Mouse (Mus musculus): ENCODE data around the gene Gm9602. TPM values are rescaled to one million over a fixed set of nuclear protein-coding genes. Genes with fewer than 3 reads are reported as not detected.

Gm9602 gene
- polyA plus RNA-seq (2012; rRNA removed) = not detected in 2 replicates

DNA sequence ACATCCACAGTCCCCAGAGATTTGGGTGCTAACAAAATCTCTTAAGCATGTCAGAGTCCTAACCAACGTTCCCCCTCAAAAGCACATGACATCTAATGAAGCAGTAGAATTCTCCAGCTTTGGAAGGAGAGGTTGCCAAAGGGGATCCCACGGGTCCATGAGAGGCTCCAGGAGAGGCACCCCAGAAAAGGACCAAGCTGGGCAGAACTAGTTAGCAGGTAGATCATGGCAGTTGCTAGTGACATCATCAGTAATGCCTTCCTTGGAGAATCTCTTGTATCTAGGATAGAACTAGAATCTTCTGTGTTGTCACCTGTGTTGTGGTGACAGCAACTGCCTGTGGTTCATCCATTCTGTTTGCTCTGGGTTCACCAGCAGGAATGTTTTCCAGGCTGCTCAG is at the start of gene Gm9602:
Gene Gm9602 (plus strand): TSS at position 301 of the 400 bp plus-strand sequence.

Other genes with a start within 250 kb of the Gm9602 start
- not detected in 2 replicates for gene Gm3047, start 220.9 kb upstream of the Gm9602 start, polyA plus RNA-seq (2012; rRNA removed)
- not detected in 2 replicates for gene Gm8159, start 144.0 kb upstream of the Gm9602 start, polyA plus RNA-seq (2012; rRNA removed)
- gene Gm3239, start 112.1 kb upstream of the Gm9602 start, polyA plus RNA-seq (2012; rRNA removed) = not detected in 2 replicates
- gene Gm7876, start 67.1 kb upstream of the Gm9602 start, polyA plus RNA-seq (2012; rRNA removed) = not detected in 2 replicates
- gene Gm3252, start 49.6 kb upstream of the Gm9602 start, polyA plus RNA-seq (2012; rRNA removed) = 0.28 TPM in 1 of 2 replicates, not detected in the other
- not detected in 2 replicates for gene Gm3269, start 61.8 kb downstream of the Gm9602 start, polyA plus RNA-seq (2012; rRNA removed)
- not detected in 2 replicates for gene Gm3264, start 79.2 kb downstream of the Gm9602 start, polyA plus RNA-seq (2012; rRNA removed)
- not detected in 2 replicates for gene Gm3278, start 116.1 kb downstream of the Gm9602 start, polyA plus RNA-seq (2012; rRNA removed)
- not detected in 2 replicates for gene Gm8297, start 207.6 kb downstream of the Gm9602 start, polyA plus RNA-seq (2012; rRNA removed)
- not detected in 2 replicates for gene Gm3298, start 239.6 kb downstream of the Gm9602 start, polyA plus RNA-seq (2012; rRNA removed)